Mouse (Mus musculus): ENCODE measurements around the gene Cfhr2.
"Not testable (repeated sequence)": the region's sequence is repeated elsewhere in the genome, so short reads cannot be mapped to it uniquely, and the experiment has no call there.

Cfhr2 gene

GRCm38 (mm10) chr1:139858548-139858947 is at the start of gene Cfhr2:
TSS of gene Cfhr2 (minus strand) at chr1:139858702.
- in situ Hi-C loops (cut with MboI), result no loop called here

GRCm38 (mm10) chr1:139863751-139864150 is 5.2 kb upstream of the Cfhr2 start:
- in situ Hi-C loops (cut with MboI), result no loop called here

- in situ Hi-C loops (cut with MboI), result no loop called here
Measured at GRCm38 (mm10) chr1:139860176-139860575, 1.7 kb upstream of the Cfhr2 start.

GRCm38 (mm10) chr1:139839699-139840098 is 18.8 kb downstream of the Cfhr2 start:
- in situ Hi-C loops (cut with MboI), result no loop called here

- in situ Hi-C loops (cut with MboI), result no loop called here
Measured at GRCm38 (mm10) chr1:139839290-139839689, 19.2 kb downstream of the Cfhr2 start.

GRCm38 (mm10) chr1:139808594-139808993 is 49.9 kb downstream of the Cfhr2 start:
- in situ Hi-C loops (cut with MboI), result no loop called here

- in situ Hi-C loops (cut with MboI), result no loop called here
Measured at GRCm38 (mm10) chr1:139781143-139781542, 77.4 kb downstream of the Cfhr2 start, which contains the start of gene Gm4788. TSS of gene Gm4788 (minus strand) at chr1:139781243.

- in situ Hi-C loops (cut with MboI), result not testable (repeated sequence)
Measured at GRCm38 (mm10) chr1:139769913-139770312, 88.6 kb downstream of the Cfhr2 start.
